10 mouse cellular contexts compared by ENCODE assay signal in genomic region chr10:58814486-58814885, GRCm38 (mm10). TPM values are rescaled to one million over a fixed set of nuclear protein-coding genes. Genes with fewer than 3 reads are reported as not detected.
A peak's percentile ranks its signal among the peaks of the same experiment; 100 is the strongest.
DNase-seq lines count a peak whose midpoint lies in the region; ATAC-seq lines count a peak whose summit lies in the region.
"Had no signal": no experiment of that assay in that cellular context is flagged by ENCODE, and none has a peak within 500 bp of the region (broad histone marks: within the 10 kb centered on the region; RNA-seq: fewer than 3 reads in every experiment).

No protein-coding gene starts in this region.

- ATAC-seq in heart, embryonic 15.5 days (replicated peaks; ENCODE audit: insufficient number of reproducible peaks, insufficient read depth, low FRiP score, low read depth): no peak
- ATAC-seq in neural tube, embryonic 11.5 days (ENCODE audit: insufficient read depth, low FRiP score, low TSS enrichment): no peak
- no peak for ATAC-seq in midbrain, embryonic 13.5 days

- H3K27ac ChIP-seq in heart, embryonic 15.5 days: no peak overlapping the region
- no peak overlapping the region for H3K27ac ChIP-seq in neural tube, embryonic 11.5 days (ENCODE audit: low read depth, low read length)
- no peak overlapping the region for H3K27ac ChIP-seq in midbrain, embryonic 13.5 days

- H3K27me3 ChIP-seq in heart, embryonic 15.5 days: peaks cover 76% of the 10 kb centered on the region
- H3K27me3 ChIP-seq in neural tube, embryonic 11.5 days (ENCODE audit: control insufficient read depth, insufficient read depth, low read length): peaks cover 22% of the 10 kb centered on the region
- H3K27me3 ChIP-seq in midbrain, embryonic 13.5 days: peaks cover 42% of the 10 kb centered on the region

- DNase-seq in heart, adult 9 months (ENCODE audit: low spot score in 2 of 2): no peak
- DNase-seq in neural tube, embryonic 11.5 days (ENCODE audit: low spot score): no peak
- no peak for DNase-seq in neural tube, embryonic 10.5 days (ENCODE audit: extremely low spot score, low spot score)
- no peak for DNase-seq in cerebellum, adult 8-10 months
- no peak for DNase-seq in frontal cortex, postnatal 14 days (ENCODE audit: low spot score in 2 of 2)
- no peak for DNase-seq in heart, postnatal 10 days
- DNase-seq: cerebellum, adult 9-11 months; thymus, adult 2 months had no signal

- H3K9ac ChIP-seq in heart, embryonic 15.5 days: no peak overlapping the region
- H3K9ac ChIP-seq in neural tube, embryonic 11.5 days (ENCODE audit: low read length): no peak overlapping the region
- H3K9ac ChIP-seq in midbrain, embryonic 13.5 days (replicated peaks): no peak overlapping the region

- H3K4me3 ChIP-seq in heart, embryonic 15.5 days: peak overlapping the region; percentile 64; the same call in 1 of the 2 replicates
- H3K4me3 ChIP-seq in neural tube, embryonic 11.5 days (ENCODE audit: low read depth, low read length): peak overlapping the region; percentile 66
- H3K4me3 ChIP-seq in midbrain, embryonic 13.5 days (replicated peaks): peak overlapping the region; percentile 67

- intact Hi-C loops in heart, postnatal 10 days (cut with DNase I): loop anchor here (5.0 to 10.0 kb wide), 2 partner anchors 190 to 483 kb away; no protein-coding TSS in a partner anchor

- peak overlapping the region; percentile 100; the same call in 1 of the 2 replicates for H3K4me2 ChIP-seq in heart, embryonic 15.5 days
- peak overlapping the region; percentile 100 for H3K4me2 ChIP-seq in neural tube, embryonic 11.5 days (ENCODE audit: low read depth)
- H3K4me2 ChIP-seq in midbrain, embryonic 13.5 days (replicated peaks): peak overlapping the region; percentile 100

- H3K36me3 ChIP-seq in heart, embryonic 15.5 days: no peaks in the 10 kb centered on the region
- H3K36me3 ChIP-seq in neural tube, embryonic 11.5 days (ENCODE audit: control insufficient read depth, insufficient read depth, low read length): no peaks in the 10 kb centered on the region
- H3K36me3 ChIP-seq in midbrain, embryonic 13.5 days: no peaks in the 10 kb centered on the region

- H3K4me1 ChIP-seq in heart, embryonic 15.5 days (replicated peaks): peaks cover 17% of the 10 kb centered on the region
- H3K4me1 ChIP-seq in neural tube, embryonic 11.5 days (ENCODE audit: control insufficient read depth, insufficient read depth, low read length): peaks cover 4% of the 10 kb centered on the region; the same call in 1 of the 2 replicates
- peaks cover 21% of the 10 kb centered on the region for H3K4me1 ChIP-seq in midbrain, embryonic 13.5 days (replicated peaks)

- H3K9me3 ChIP-seq in heart, embryonic 15.5 days (replicated peaks): no peaks in the 10 kb centered on the region
- no peaks in the 10 kb centered on the region for H3K9me3 ChIP-seq in neural tube, embryonic 11.5 days (ENCODE audit: control insufficient read depth, low read length)
- no peaks in the 10 kb centered on the region for H3K9me3 ChIP-seq in midbrain, embryonic 13.5 days

- 66% methylated on average over 7 of the region's 7 CpGs for WGBS in heart, embryonic 15.5 days
- 40% methylated on average over 7 of the region's 7 CpGs for WGBS in neural tube, embryonic 11.5 days
- WGBS in midbrain, embryonic 13.5 days: 37% methylated on average over 7 of the region's 7 CpGs

RNA-seq across cellular contexts. Expression of gene Sh3rf3, which starts 1.3 kb away (rescaled TPM):
- 0.34 and 0.99 TPM in 2 replicates for polyA plus RNA-seq in heart, embryonic 15.5 days (2015; fragmentation: Nextera tagmentation; extraction: Ambion mirVana)
- 2.7 and 4.1 TPM in 2 replicates for polyA plus RNA-seq in neural tube, embryonic 11.5 days (2014; fragmentation: Nextera tagmentation; extraction: Ambion mirVana)
- polyA plus RNA-seq in midbrain, embryonic 13.5 days (2015; fragmentation: Nextera tagmentation; extraction: Ambion mirVana): 1.6 and 2.1 TPM in 2 replicates
- 1 to 10 TPM; 1.3 to 1.7 TPM for total RNA-seq in heart, postnatal 10 days (2021)
